Mouse (Mus musculus) cerebellum, adult 2 months (tissue): Measurements from ENCODE around the gene Vmn1r15. TPM values are rescaled to one million over a fixed set of nuclear protein-coding genes. Genes with fewer than 3 reads are reported as not detected.

Experiments
- DNase-seq, 2 experiments: peaks; one replicate each; pipeline ENCODE4 v3.0.0; 2021
- H3K27ac ChIP-seq: fragments of 200-500 bp; 2 replicates; pipeline ENCODE4 v1.5.1; 2012; ENCODE audit warnings: low read length, control low read depth, inconsistent platforms; ENCODE audit not compliant: insufficient read depth
- H3K27me3 ChIP-seq: fragments of 200-500 bp; 2 replicates; pipeline ENCODE4 v1.6.1; 2012; ENCODE audit warnings: inconsistent platforms, mild to moderate bottlenecking, low read length, moderate library complexity; ENCODE audit not compliant: control insufficient read depth, insufficient read depth
- H3K4me1 ChIP-seq: fragments of 200-500 bp; 2 replicates; pipeline ENCODE4 v1.6.1; 2011; ENCODE audit warnings: low read length; ENCODE audit not compliant: control insufficient read depth, insufficient read depth
- H3K4me3 ChIP-seq: fragments of 200-500 bp; replicated peaks from 2 replicates; pipeline ENCODE3; 2011; ENCODE audit warnings: mild to moderate bottlenecking, low read depth, low read length, control low read depth; ENCODE audit not compliant: insufficient read depth
- CTCF ChIP-seq: fragments of 200-500 bp; IDR thresholded peaks from 2 replicates; pipeline ENCODE4 v1.5.1; 2011; ENCODE audit warnings: low read depth, mild to moderate bottlenecking, control low read depth, low read length, moderate library complexity, borderline replicate concordance; ENCODE audit not compliant: insufficient read depth
- POLR2A ChIP-seq: fragments of 200-500 bp; IDR thresholded peaks from 2 replicates; pipeline ENCODE4 v1.6.1; 2011; ENCODE audit warnings: low read length, control low read depth, borderline replicate concordance; ENCODE audit not compliant: insufficient read depth
- WGBS: fragments of 180-500 bp; shearing (Covaris S2); methylation state at CpG from one replicate; pipeline ENCODE4 v1.1.7; 2018; 5-methylcytosine and 5-hydroxymethylcytosine counted together
- polyA plus RNA-seq: library from polyadenylated mRNA; depleted of rRNA; stranded (reverse); fragments of >200 nt; gene quantifications from 2 replicates; pipeline ENCODE4 v1.2.3, GENCODE M21; 2012; rRNA removed

The Vmn1r15 gene
- polyA plus RNA-seq = not detected in 2 replicates

DNA sequence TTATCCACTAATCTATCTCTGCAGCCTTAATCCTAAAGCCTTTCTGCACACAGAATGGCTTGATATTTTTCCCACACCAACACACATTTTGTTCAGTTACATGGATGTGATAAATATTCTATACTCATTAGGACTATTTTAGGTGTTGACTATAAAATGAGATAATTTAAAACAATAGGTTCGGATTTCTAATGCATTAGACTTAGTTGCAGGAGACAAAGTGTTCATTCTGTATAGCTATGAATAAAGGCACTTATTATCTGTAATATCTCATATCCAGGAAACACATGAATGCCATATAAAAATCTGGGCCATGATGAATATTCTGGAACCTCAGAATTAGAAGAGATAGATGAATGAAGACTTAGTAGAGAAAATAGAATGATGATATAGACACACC lies at the start of gene Vmn1r15:
Gene Vmn1r15, plus strand, starts transcription at position 301 of the 400 bp plus-strand sequence.
- Histone ChIP-seq H3K27me3 (no peaks in the 10 kb centered on the region), H3K4me3 (no peak within 1 kb of the TSS), H3K27ac (no peak within 1 kb of the TSS), H3K4me1 (no peaks in the 10 kb centered on the region)
- 72% methylated on average over 1 of the region's 1 CpGs for WGBS
- no peak for DNase-seq
- no peak for TF ChIP-seq CTCF
- TF ChIP-seq POLR2A = no peak

DNA sequence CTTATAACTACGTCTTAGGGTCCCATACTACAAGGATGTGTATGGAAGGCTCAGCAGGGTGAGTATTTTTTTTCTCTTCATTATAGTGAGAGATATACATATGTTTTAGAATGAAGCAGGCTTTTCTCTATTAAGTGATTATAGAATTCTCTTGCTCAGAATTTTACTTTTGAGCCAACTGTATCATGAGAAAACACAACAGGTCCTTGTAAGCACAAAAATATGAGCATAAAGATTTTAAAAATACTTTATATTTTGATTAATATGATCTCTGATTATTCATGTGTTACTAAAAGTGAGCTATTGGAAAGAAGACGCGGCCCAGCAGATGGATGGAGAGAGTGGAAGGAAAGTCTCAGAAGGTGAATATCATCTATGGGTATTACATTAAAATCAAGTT lies 26.4 kb upstream of the Vmn1r15 start, which contains the start of gene Vmn1r14:
Gene Vmn1r14, plus strand, starts transcription at position 301 of the 400 bp plus-strand sequence.
- WGBS = 90% methylated on average over 3 of the region's 3 CpGs
- no peaks in the 10 kb centered on the region for H3K27me3 ChIP-seq
- no peak for DNase-seq
- TF ChIP-seq CTCF (no peak), POLR2A (no peak)
- H3K27ac ChIP-seq = no peak within 1 kb of the TSS
- H3K4me1 ChIP-seq = no peaks in the 10 kb centered on the region
- H3K4me3 ChIP-seq = no peak within 1 kb of the TSS

DNA sequence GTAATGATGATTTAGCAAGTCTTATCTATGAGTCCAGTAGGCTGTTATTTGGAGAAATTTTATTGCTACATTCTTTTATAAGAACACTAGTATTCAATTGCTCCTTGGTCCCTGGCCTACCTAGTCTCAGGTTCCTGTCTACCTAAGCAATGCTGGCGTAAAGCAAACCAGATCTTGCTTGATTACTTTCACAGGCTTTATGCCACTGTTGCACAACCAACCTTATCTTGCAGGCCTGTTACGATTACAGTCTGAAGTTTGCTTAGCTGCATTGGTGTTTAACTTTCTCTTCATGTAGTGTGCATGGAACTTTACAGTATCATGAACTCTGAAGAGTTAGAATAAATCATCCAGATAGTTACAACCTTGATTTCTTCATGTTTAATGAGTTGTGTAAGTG lies 3.2 kb downstream of the Vmn1r15 start:
- Histone ChIP-seq H3K4me1 (no peaks in the 10 kb centered on the region), H3K27ac (no peak overlapping the region), H3K27me3 (no peaks in the 10 kb centered on the region), H3K4me3 (no peak overlapping the region)
- WGBS = 97% methylated on average over 2 of the region's 2 CpGs
- TF ChIP-seq POLR2A (no peak), CTCF (no peak)
- no peak for DNase-seq

GRCm38 (mm10) chr6:57271881-57272280 lies 14.1 kb downstream of the Vmn1r15 start:
- TF ChIP-seq CTCF (no peak), POLR2A (no peak)
- Histone ChIP-seq H3K27me3 (no peaks in the 10 kb centered on the region), H3K4me1 (no peaks in the 10 kb centered on the region), H3K4me3 (no peak overlapping the region), H3K27ac (no peak overlapping the region)
- no peak for DNase-seq
- 75% methylated on average over 3 of the region's 3 CpGs for WGBS

- no peak overlapping the region for H3K27ac ChIP-seq
- DNase-seq = no peak
- no peaks in the 10 kb centered on the region for H3K4me1 ChIP-seq
- TF ChIP-seq CTCF = no peak
- no peak for TF ChIP-seq POLR2A
- no peak overlapping the region for H3K4me3 ChIP-seq
- H3K27me3 ChIP-seq = no peaks in the 10 kb centered on the region
Measured at GRCm38 (mm10) chr6:57272517-57272916, 14.8 kb downstream of the Vmn1r15 start.

DNA sequence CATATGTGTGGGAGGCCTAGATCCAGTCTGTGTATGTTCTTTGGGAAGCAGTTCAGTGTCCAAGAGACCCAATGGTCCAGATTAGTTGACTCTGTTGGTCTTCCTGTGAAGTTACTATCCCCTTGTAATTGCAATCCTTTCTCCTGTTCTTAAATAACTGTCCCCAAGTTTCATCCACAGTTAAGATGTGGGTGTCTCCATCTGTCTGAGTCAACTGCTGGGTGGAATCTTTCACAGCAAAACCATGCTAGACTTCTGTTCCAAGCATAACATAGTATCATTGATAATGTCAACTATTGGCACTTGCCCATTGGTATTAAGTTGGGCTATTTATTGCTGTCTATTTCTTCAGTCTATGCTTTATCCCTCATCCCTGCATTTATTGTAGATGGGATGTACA lies 21.2 kb downstream of the Vmn1r15 start:
- H3K4me3 ChIP-seq = no peak overlapping the region
- no peaks in the 10 kb centered on the region for H3K27me3 ChIP-seq
- H3K27ac ChIP-seq = no peak overlapping the region
- no peaks in the 10 kb centered on the region for H3K4me1 ChIP-seq
- TF ChIP-seq CTCF = no peak
- TF ChIP-seq POLR2A = no peak
- no peak for DNase-seq

Other genes starting within 250 kb of the Vmn1r15 start
- not detected in 2 replicates for gene Vmn1r7, start 232.6 kb upstream of the Vmn1r15 start, polyA plus RNA-seq
- not detected in 2 replicates for gene Vmn1r8, start 225.7 kb upstream of the Vmn1r15 start, polyA plus RNA-seq
- gene Vmn1r9, start 191.2 kb upstream of the Vmn1r15 start, polyA plus RNA-seq = not detected in 2 replicates
- not detected in 2 replicates for gene Vmn1r10, start 148.5 kb upstream of the Vmn1r15 start, polyA plus RNA-seq
- gene Vmn1r11, start 124.5 kb upstream of the Vmn1r15 start, polyA plus RNA-seq = not detected in 2 replicates
- not detected in 2 replicates for gene Vmn1r12, start 101.0 kb upstream of the Vmn1r15 start, polyA plus RNA-seq
- not detected in 2 replicates for gene Vmn1r13, start 54.7 kb upstream of the Vmn1r15 start, polyA plus RNA-seq
- not detected in 2 replicates for gene Vmn1r14, start 26.3 kb upstream of the Vmn1r15 start, polyA plus RNA-seq
- not detected in 2 replicates for gene Vmn1r16, start 71.5 kb downstream of the Vmn1r15 start, polyA plus RNA-seq
- not detected in 2 replicates for gene Vmn1r17, start 105.8 kb downstream of the Vmn1r15 start, polyA plus RNA-seq
- gene Vmn1r18, start 137.8 kb downstream of the Vmn1r15 start, polyA plus RNA-seq = not detected in 2 replicates
- gene Vmn1r19, start 145.8 kb downstream of the Vmn1r15 start, polyA plus RNA-seq = not detected in 2 replicates
- gene Vmn1r20, start 171.0 kb downstream of the Vmn1r15 start, polyA plus RNA-seq = not detected in 2 replicates